Mouse (Mus musculus): Measurements from ENCODE around the gene Glrx3. TPM values are rescaled to one million over a fixed set of nuclear protein-coding genes. Genes with fewer than 3 reads are reported as not detected.

Gene Glrx3
- polyA plus RNA-seq (2012; fragmentation: generic; extraction: Trizol) = 100 to 1,000 TPM in 1 of 2 experiments, 10 to 100 TPM in 1; 77.5 to 128 TPM

DNA sequence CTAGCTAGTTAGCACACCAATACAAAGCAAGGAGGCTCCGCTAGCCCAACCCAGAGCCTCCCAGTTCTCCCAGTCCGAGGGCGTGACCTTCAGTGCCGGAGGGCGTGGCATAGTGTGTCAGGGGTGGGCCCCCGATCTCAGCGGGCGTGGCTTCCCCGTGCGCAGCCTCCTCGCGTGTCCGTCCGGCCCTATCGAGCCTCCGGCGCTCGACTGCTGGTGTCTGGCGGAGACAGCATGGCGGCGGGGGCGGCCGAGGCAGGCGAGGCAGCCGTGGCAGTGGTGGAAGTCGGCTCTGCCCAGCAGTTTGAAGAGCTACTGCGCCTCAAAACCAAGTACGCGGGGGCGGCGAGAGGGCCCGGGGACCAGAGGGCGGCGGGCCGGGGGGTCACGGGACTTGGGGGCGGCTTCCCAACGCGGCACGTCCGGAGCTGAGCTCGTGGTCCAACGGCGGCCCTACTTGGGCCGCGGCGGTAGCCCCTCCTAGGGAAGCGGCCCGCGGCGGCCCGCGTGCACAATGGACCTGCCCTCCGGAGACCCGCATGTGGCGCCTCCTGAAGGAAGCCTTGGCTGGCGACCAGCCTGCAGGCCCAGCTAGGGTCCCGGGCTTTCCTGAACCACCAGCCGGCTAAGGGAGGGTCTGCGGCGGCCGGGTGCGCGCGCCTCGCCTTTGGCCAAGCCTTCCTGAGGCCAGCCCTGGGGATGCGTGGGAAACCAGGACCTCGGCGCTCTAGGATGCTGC is at the start of gene Glrx3:
TSS of gene Glrx3 (plus strand) at position 175 of the 739 bp plus-strand sequence.

DNA sequence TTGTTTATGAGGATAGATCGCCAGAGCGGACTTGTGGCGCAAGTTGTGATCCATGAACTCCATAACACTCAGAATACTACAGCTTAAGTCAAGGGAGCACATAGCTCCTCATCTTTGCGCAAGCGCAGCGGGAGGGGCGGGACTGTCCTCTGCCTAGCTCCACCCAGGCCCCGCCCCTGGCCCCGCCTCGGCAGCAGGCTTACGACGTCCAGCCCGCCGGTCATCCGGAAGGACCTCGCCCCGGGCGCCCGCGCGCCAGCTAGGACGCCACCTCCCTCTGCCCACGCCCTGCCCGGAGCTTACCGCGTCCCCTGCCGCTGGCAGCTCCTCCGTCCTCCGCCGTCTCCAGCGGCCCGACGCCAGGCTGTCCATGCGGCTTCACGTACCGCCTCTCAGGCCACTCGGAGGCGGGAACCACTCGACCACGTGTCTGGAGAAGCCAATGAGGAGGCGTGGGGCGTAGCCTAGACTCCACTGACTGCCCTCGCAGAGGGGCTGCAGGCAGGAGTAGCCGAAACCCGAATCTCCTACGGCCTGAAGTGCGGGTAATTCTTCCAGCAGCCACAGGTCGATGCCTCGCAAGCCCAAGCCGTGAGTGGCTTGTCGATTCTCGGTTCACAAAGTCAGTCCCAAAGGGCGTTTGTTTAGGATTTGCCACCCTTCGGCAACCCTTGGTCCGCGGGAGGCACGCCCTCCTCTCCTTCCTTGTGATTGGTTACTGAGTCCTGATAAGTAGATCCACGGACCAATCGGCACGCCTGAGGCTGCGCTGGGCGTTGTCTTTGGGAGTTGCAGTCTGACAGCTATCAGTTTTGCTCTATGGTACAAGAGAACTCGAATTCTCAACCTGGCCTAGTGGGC is 26.8 kb upstream of the Glrx3 start, which contains the start of gene 9430038I01Rik:
TSS of gene 9430038I01Rik (minus strand) at position 426 of the 861 bp plus-strand sequence.

Other genes with a start within 250 kb of the Glrx3 start
- gene Ebf3, start 123.2 kb upstream of the Glrx3 start, polyA plus RNA-seq (2012; fragmentation: generic; extraction: Trizol) = 1 to 10 TPM; 3.0 to 9.1 TPM
- 1 to 10 TPM; 3.1 to 5.0 TPM for gene 9430038I01Rik, start 26.9 kb upstream of the Glrx3 start, polyA plus RNA-seq (2012; fragmentation: generic; extraction: Trizol)